Mouse (Mus musculus) thymus, postnatal 36 days (tissue): ENCODE results near the gene Siae.

Experiments used
- DNase-seq, 2 experiments: peaks; one replicate each; pipeline ENCODE4 v3.0.0; 2022; ENCODE audit warnings: mixed read lengths in 2 of 2

The Siae gene

GRCm38 (mm10) chr9:37572204-37572876 lies 16.8 kb downstream of the Siae start:
- no peak for DNase-seq

- DNase-seq: peak; percentile 10 to 19
Measured at GRCm38 (mm10) chr9:37576436-37576930, 21.0 kb downstream of the Siae start.

- DNase-seq: no peak
Measured at GRCm38 (mm10) chr9:37583594-37583993, 28.1 kb downstream of the Siae start.

- no peak for DNase-seq
Measured at GRCm38 (mm10) chr9:37586718-37587117, 31.2 kb downstream of the Siae start.

- DNase-seq: no peak
Measured at GRCm38 (mm10) chr9:37590381-37590780, 34.9 kb downstream of the Siae start.

- no peak for DNase-seq
Measured at GRCm38 (mm10) chr9:37592025-37592424, 36.5 kb downstream of the Siae start.

GRCm38 (mm10) chr9:37592633-37593032 lies 37.1 kb downstream of the Siae start:
- DNase-seq: no peak

- DNase-seq: no peak
Measured at GRCm38 (mm10) chr9:37593690-37594089, 38.2 kb downstream of the Siae start.

GRCm38 (mm10) chr9:37595570-37595969 lies 40.1 kb downstream of the Siae start:
- DNase-seq: no peak

- DNase-seq: no peak
Measured at GRCm38 (mm10) chr9:37598637-37599036, 43.1 kb downstream of the Siae start.

GRCm38 (mm10) chr9:37600538-37601205 lies 45.2 kb downstream of the Siae start:
- no peak for DNase-seq

- DNase-seq: no peak
Measured at GRCm38 (mm10) chr9:37605089-37605488, 49.6 kb downstream of the Siae start.

- no peak for DNase-seq
Measured at GRCm38 (mm10) chr9:37609558-37609957, 54.1 kb downstream of the Siae start.

- DNase-seq: peak; percentile 92 to 93
Measured at GRCm38 (mm10) chr9:37613182-37613910, 57.8 kb downstream of the Siae start, which contains the start of gene Spa17. TSS of gene Spa17 (minus strand) at chr9:37613722.

- DNase-seq: no peak
Measured at GRCm38 (mm10) chr9:37613911-37614280, 58.4 kb downstream of the Siae start.

GRCm38 (mm10) chr9:37614316-37614715 lies 58.8 kb downstream of the Siae start:
- DNase-seq: no peak

GRCm38 (mm10) chr9:37615220-37615619 lies 59.7 kb downstream of the Siae start:
- DNase-seq: no peak

- DNase-seq: no peak
Measured at GRCm38 (mm10) chr9:37616770-37617169, 61.3 kb downstream of the Siae start.

GRCm38 (mm10) chr9:37621290-37621689 lies 65.8 kb downstream of the Siae start:
- no peak for DNase-seq

- DNase-seq: no peak
Measured at GRCm38 (mm10) chr9:37623981-37624380, 68.5 kb downstream of the Siae start.

- DNase-seq: no peak
Measured at GRCm38 (mm10) chr9:37624502-37624901, 69.0 kb downstream of the Siae start.

GRCm38 (mm10) chr9:37625129-37625528 lies 69.6 kb downstream of the Siae start:
- DNase-seq: no peak

- no peak for DNase-seq
Measured at GRCm38 (mm10) chr9:37625641-37626040, 70.1 kb downstream of the Siae start.

GRCm38 (mm10) chr9:37626103-37626567 lies 70.6 kb downstream of the Siae start:
- DNase-seq: no peak
